Mouse (Mus musculus) layer of hippocampus, postnatal 25 days (tissue): Measurements from ENCODE around the gene Samd4. TPM values are rescaled to one million over a fixed set of nuclear protein-coding genes. Genes with fewer than 3 reads are reported as not detected.

Experiments
- DNase-seq, 2 experiments: peaks; one replicate each; pipeline ENCODE4 v3.0.0; 2022; ENCODE audit warnings: mixed read lengths in 2 of 2, low spot score in 1 of 2; ENCODE audit errors: extremely low spot score in 1 of 2
- total RNA-seq, 2 experiments: library from RNA; stranded (reverse); gene quantifications; 2 replicates each; pipeline ENCODE4 v1.2.3; 2021

The Samd4 gene
- total RNA-seq, 2 experiments from 2014 or later: 10.3 to 13.7 TPM

GRCm38 (mm10) chr14:46950527-46951384, 68.1 kb downstream of the Samd4 start:
- no peak for DNase-seq

- DNase-seq: no peak
Measured at GRCm38 (mm10) chr14:46952264-46952663, 69.6 kb downstream of the Samd4 start.

- DNase-seq: no peak
Measured at GRCm38 (mm10) chr14:46955109-46955508, 72.5 kb downstream of the Samd4 start.

GRCm38 (mm10) chr14:46955574-46956043, 73.0 kb downstream of the Samd4 start:
- DNase-seq: no peak

- DNase-seq: no peak
Measured at GRCm38 (mm10) chr14:46956121-46956520, 73.5 kb downstream of the Samd4 start.

GRCm38 (mm10) chr14:46959166-46959721, 76.6 kb downstream of the Samd4 start:
- no peak for DNase-seq

- no peak for DNase-seq
Measured at GRCm38 (mm10) chr14:46959831-46960230, 77.2 kb downstream of the Samd4 start.

- no peak for DNase-seq
Measured at GRCm38 (mm10) chr14:46962832-46963231, 80.2 kb downstream of the Samd4 start.

GRCm38 (mm10) chr14:46964074-46964872, 81.6 kb downstream of the Samd4 start:
- no peak for DNase-seq

- DNase-seq: no peak
Measured at GRCm38 (mm10) chr14:46966206-46966605, 83.6 kb downstream of the Samd4 start.

GRCm38 (mm10) chr14:46968046-46968445, 85.4 kb downstream of the Samd4 start:
- DNase-seq: no peak

GRCm38 (mm10) chr14:46970673-46971072, 88.0 kb downstream of the Samd4 start:
- peak in 1 of 2 experiments; percentile 52 for DNase-seq

GRCm38 (mm10) chr14:46971802-46972201, 89.1 kb downstream of the Samd4 start:
- DNase-seq: no peak

GRCm38 (mm10) chr14:46974874-46975273, 92.2 kb downstream of the Samd4 start:
- DNase-seq: no peak

GRCm38 (mm10) chr14:46975969-46976368, 93.3 kb downstream of the Samd4 start:
- no peak for DNase-seq

- no peak for DNase-seq
Measured at GRCm38 (mm10) chr14:46976712-46977111, 94.1 kb downstream of the Samd4 start.

- DNase-seq: no peak
Measured at GRCm38 (mm10) chr14:46977660-46978059, 95.0 kb downstream of the Samd4 start.

GRCm38 (mm10) chr14:46979172-46979571, 96.5 kb downstream of the Samd4 start:
- DNase-seq: no peak

- DNase-seq: no peak
Measured at GRCm38 (mm10) chr14:46980736-46981438, 98.2 kb downstream of the Samd4 start.

GRCm38 (mm10) chr14:46982106-46982505, 99.5 kb downstream of the Samd4 start:
- DNase-seq: no peak
